Mouse (Mus musculus): ENCODE results near the gene Polr3f. TPM values are rescaled to one million over a fixed set of nuclear protein-coding genes. Genes with fewer than 3 reads are reported as not detected.

Polr3f gene
- total and polyA plus RNA-seq, 3 experiments: 15.8 to 28.5 (median 20.2) TPM

GRCm38 (mm10) chr2:144525856-144526255 lies 1.7 kb upstream of the Polr3f start:
- peak; percentile 21 for DNase-seq (ENCODE audit: extremely low read depth)
- Histone ChIP-seq H3K4me1 (ENCODE audit: control insufficient read depth in 1 of 2, insufficient read depth in 2 of 2) (peaks cover 5 to 21% of the 10 kb centered on the region in 2 experiments), H3K9ac (ENCODE audit: insufficient read depth, low read depth) (no peak overlapping the region), H3K79me2 (replicated peaks; ENCODE audit: control insufficient read depth, extremely low read depth, insufficient read depth, poor library complexity, severe bottlenecking) (peaks cover 15% of the 10 kb centered on the region), H3K27me3 (replicated peaks) (peaks cover 22% of the 10 kb centered on the region), H3K9me3 (replicated peaks; ENCODE audit: low read length) (no peaks in the 10 kb centered on the region), H3K27ac (ENCODE audit: insufficient read depth, low read depth) (no peak overlapping the region), H3K36me3 (replicated peaks in 1 of 2; ENCODE audit: control insufficient read depth in 1 of 2, insufficient read depth in 1 of 2, low read length in 1 of 2) (peaks cover 0 to 20% of the 10 kb centered on the region in 2 experiments), H3K4me2 (ENCODE audit: insufficient read depth, low read depth, poor library complexity, severe bottlenecking) (peak overlapping the region; percentile 33; the same call in 1 of the 2 replicates), H3K4me3 (replicated peaks in 1 of 3; ENCODE audit: low read depth in 2 of 3, low read length in 2 of 3, poor library complexity in 1 of 3) (no peak overlapping the region)
- in situ Hi-C loops (cut with MboI; ENCODE audit: low pct_ligation_motif_present, low pct_unique_long_range_greater_than_20kb, low sequenced_read_pairs): no loop called here
- dilution Hi-C loops (cut with MboI; ENCODE audit: extremely low pct_ligation_motif_present, extremely low pct_unique_long_range_greater_than_20kb, low sequenced_read_pairs): no loop called here
- TF ChIP-seq BHLHE40 (IDR thresholded peaks at IDR 0.05; ENCODE audit: low read depth, low read length) (peak; percentile 40; the same call in 1 of the 2 replicates), TBP (conservative IDR thresholded peaks at IDR 0.05; ENCODE audit: low read depth, low read length) (no peak), NRF1 (IDR thresholded peaks at IDR 0.05; ENCODE audit: low read depth, low read length) (peak; percentile 46), POLR2AphosphoS2 (IDR thresholded peaks at IDR 0.05; ENCODE audit: low read depth, low read length) (no peak)

GRCm38 (mm10) chr2:144527821-144528174 lies 280 bp downstream of the Polr3f start:
- dilution Hi-C loops (cut with MboI; ENCODE audit: extremely low pct_ligation_motif_present, extremely low pct_unique_long_range_greater_than_20kb, low sequenced_read_pairs) (no loop called here), in situ Hi-C loops (cut with MboI; ENCODE audit: low pct_ligation_motif_present, low pct_unique_long_range_greater_than_20kb, low sequenced_read_pairs) (no loop called here)
- DNase-seq (ENCODE audit: extremely low read depth): no peak

GRCm38 (mm10) chr2:144537123-144537522 lies 9.6 kb downstream of the Polr3f start:
- Histone ChIP-seq H3K4me3 (replicated peaks in 1 of 3; ENCODE audit: low read depth in 2 of 3, low read length in 2 of 3, poor library complexity in 1 of 3) (no peak overlapping the region), H3K79me2 (replicated peaks; ENCODE audit: control insufficient read depth, extremely low read depth, insufficient read depth, poor library complexity, severe bottlenecking) (no peaks in the 10 kb centered on the region), H3K4me1 (ENCODE audit: control insufficient read depth in 1 of 2, insufficient read depth in 2 of 2) (no peaks in the 10 kb centered on the region), H3K9ac (ENCODE audit: insufficient read depth, low read depth) (no peak overlapping the region), H3K27ac (ENCODE audit: insufficient read depth, low read depth) (no peak overlapping the region), H3K4me2 (ENCODE audit: insufficient read depth, low read depth, poor library complexity, severe bottlenecking) (no peak overlapping the region), H3K9me3 (replicated peaks; ENCODE audit: low read length) (no peaks in the 10 kb centered on the region), H3K36me3 (replicated peaks in 1 of 2; ENCODE audit: control insufficient read depth in 1 of 2, insufficient read depth in 1 of 2, low read length in 1 of 2) (peaks cover 58 to 87% of the 10 kb centered on the region in 2 experiments), H3K27me3 (replicated peaks) (no peaks in the 10 kb centered on the region)
- dilution Hi-C loops (cut with MboI; ENCODE audit: extremely low pct_ligation_motif_present, extremely low pct_unique_long_range_greater_than_20kb, low sequenced_read_pairs): no loop called here
- in situ Hi-C loops (cut with MboI; ENCODE audit: low pct_ligation_motif_present, low pct_unique_long_range_greater_than_20kb, low sequenced_read_pairs): no loop called here
- DNase-seq (ENCODE audit: extremely low read depth): no peak
- no peak for TF ChIP-seq NRF1 (IDR thresholded peaks at IDR 0.05; ENCODE audit: low read depth, low read length)
- TF ChIP-seq NELFE (IDR thresholded peaks at IDR 0.05; ENCODE audit: low read depth, low read length): no peak
- no peak for TF ChIP-seq JUND (conservative IDR thresholded peaks at IDR 0.05; ENCODE audit: low read depth, low read length)
- no peak for TF ChIP-seq ZNF384 (IDR thresholded peaks at IDR 0.05; ENCODE audit: low read depth, low read length)
- no peak for TF ChIP-seq MAFK (IDR thresholded peaks at IDR 0.05; ENCODE audit: insufficient replicate concordance, low read length)
- TF ChIP-seq EP300 (IDR thresholded peaks at IDR 0.05; ENCODE audit: low read length): no peak
- no peak for TF ChIP-seq GABPA (IDR thresholded peaks at IDR 0.05; ENCODE audit: insufficient replicate concordance, low read depth, low read length)
- TF ChIP-seq PAX5 (IDR thresholded peaks at IDR 0.05; ENCODE audit: low read length): no peak
- TF ChIP-seq CTCF (conservative IDR thresholded peaks at IDR 0.05 in 1 of 2, IDR thresholded peaks at IDR 0.05 in 1 of 2; ENCODE audit: low read depth in 2 of 2, low read length in 2 of 2): no peak
- no peak for TF ChIP-seq POLR2A (IDR thresholded peaks at IDR 0.05; ENCODE audit: low read depth, low read length)

More at GRCm38 (mm10) chr2:144527821-144528174, 280 bp downstream of the Polr3f start:
- peak overlapping the region; percentile 90 to 98 (median 93) for H3K4me3 ChIP-seq (replicated peaks in 1 of 3; ENCODE audit: low read depth in 2 of 3, low read length in 2 of 3, poor library complexity in 1 of 3)
- peaks cover 3 to 34% of the 10 kb centered on the region in 2 experiments for H3K36me3 ChIP-seq (replicated peaks in 1 of 2; ENCODE audit: control insufficient read depth in 1 of 2, insufficient read depth in 1 of 2, low read length in 1 of 2)
- no peak for TF ChIP-seq TCF12 (IDR thresholded peaks at IDR 0.05; ENCODE audit: low read depth, low read length)
- TF ChIP-seq USF2 (conservative IDR thresholded peaks at IDR 0.05; ENCODE audit: low read depth, low read length): no peak
- no peak for TF ChIP-seq POLR2AphosphoS2 (IDR thresholded peaks at IDR 0.05; ENCODE audit: low read depth, low read length)
- TF ChIP-seq ELF1 (IDR thresholded peaks at IDR 0.05; ENCODE audit: low read depth, low read length): no peak
- TF ChIP-seq BHLHE40 (IDR thresholded peaks at IDR 0.05; ENCODE audit: low read depth, low read length): no peak
- TF ChIP-seq NELFE (IDR thresholded peaks at IDR 0.05; ENCODE audit: low read depth, low read length): no peak
- no peak for TF ChIP-seq SMC3 (IDR thresholded peaks at IDR 0.05; ENCODE audit: low read depth, low read length)
- H3K9ac ChIP-seq (ENCODE audit: insufficient read depth, low read depth): peak overlapping the region; percentile 95
- H3K9me3 ChIP-seq (replicated peaks; ENCODE audit: low read length): no peaks in the 10 kb centered on the region
- H3K27me3 ChIP-seq (replicated peaks): peaks cover 22% of the 10 kb centered on the region
- H3K79me2 ChIP-seq (replicated peaks; ENCODE audit: control insufficient read depth, extremely low read depth, insufficient read depth, poor library complexity, severe bottlenecking): peaks cover 15% of the 10 kb centered on the region
- peaks cover 5 to 21% of the 10 kb centered on the region in 2 experiments for H3K4me1 ChIP-seq (ENCODE audit: control insufficient read depth in 1 of 2, insufficient read depth in 2 of 2)
- H3K27ac ChIP-seq (ENCODE audit: insufficient read depth, low read depth): no peak overlapping the region
- peak overlapping the region; percentile 94 for H3K4me2 ChIP-seq (ENCODE audit: insufficient read depth, low read depth, poor library complexity, severe bottlenecking)

All from CH12.LX (cell line).